Mouse (Mus musculus): ENCODE results near the gene Gm29106. TPM values are rescaled to one million over a fixed set of nuclear protein-coding genes. Genes with fewer than 3 reads are reported as not detected.

Gene Gm29106
- not detected for polyA plus RNA-seq (2014; fragmentation: Illumina TruSeq; extraction: RNeasy Lipid Tissue Mini Kit (QIAGEN cat#74804); ENCODE audit: low read depth, low replicate concordance)

GRCm38 (mm10) chr1:118176242-118176641, at the start of gene Gm29106:
Gene Gm29106 (plus strand): TSS chr1:118176542.

Other genes starting within 250 kb of the Gm29106 start
- gene Gm28168, start 248.5 kb upstream of the Gm29106 start, polyA plus RNA-seq (2014; fragmentation: Illumina TruSeq; extraction: RNeasy Lipid Tissue Mini Kit (QIAGEN cat#74804); ENCODE audit: low read depth, low replicate concordance) = not detected
- gene Gm7145, start 210.6 kb upstream of the Gm29106 start, polyA plus RNA-seq (2014; fragmentation: Illumina TruSeq; extraction: RNeasy Lipid Tissue Mini Kit (QIAGEN cat#74804); ENCODE audit: low read depth, low replicate concordance) = not detected
- gene Tsn, start 135.2 kb downstream of the Gm29106 start, polyA plus RNA-seq (2014; fragmentation: Illumina TruSeq; extraction: RNeasy Lipid Tissue Mini Kit (QIAGEN cat#74804); ENCODE audit: low read depth, low replicate concordance) = 57.8 TPM
- gene Nifk, start 145.3 kb downstream of the Gm29106 start, polyA plus RNA-seq (2014; fragmentation: Illumina TruSeq; extraction: RNeasy Lipid Tissue Mini Kit (QIAGEN cat#74804); ENCODE audit: low read depth, low replicate concordance) = 23.0 TPM
- 24.4 TPM for gene Clasp1, start 212.5 kb downstream of the Gm29106 start, polyA plus RNA-seq (2014; fragmentation: Illumina TruSeq; extraction: RNeasy Lipid Tissue Mini Kit (QIAGEN cat#74804); ENCODE audit: low read depth, low replicate concordance)